Comparison of ENCODE assay signal across 8 mouse cellular contexts in genomic region chr13:22041142-22041536, GRCm38 (mm10). TPM values are rescaled to one million over a fixed set of nuclear protein-coding genes. Genes with fewer than 3 reads are reported as not detected.
DNase-seq lines count a peak whose midpoint lies in the region; ATAC-seq and TF ChIP-seq lines count a peak whose summit lies in the region.
"Not testable (repeated sequence)": the region's sequence is repeated elsewhere in the genome, so short reads cannot be mapped to it uniquely, and the experiment has no call there.

TSS of gene Hist1h4i (minus strand) at chr13:22041362.

- peak within 1 kb of the TSS; percentile 18 to 59; a peak in 3 of 4 replicates for H3K4me3 ChIP-seq in MEL (ENCODE audit: control insufficient read depth in 1 of 2, insufficient read depth in 1 of 2, low read depth in 2 of 2, low read length in 2 of 2)
- H3K4me3 ChIP-seq in layer of hippocampus, adult 2 months = peak within 1 kb of the TSS; percentile 56
- H3K4me3 ChIP-seq in lung, adult 2 months (replicated peaks; ENCODE audit: extremely low read depth, low read depth, low read length) = peak within 1 kb of the TSS; percentile 55
- H3K4me3 ChIP-seq in neural tube, embryonic 15.5 days (replicated peaks) = peak within 1 kb of the TSS; percentile 44

- under 1% methylated on average over 24 of the region's 27 CpGs for WGBS in lung, adult 2 months
- WGBS in neural tube, embryonic 15.5 days = under 1% methylated on average over 25 of the region's 27 CpGs

- H3K9me3 ChIP-seq in MEL (replicated peaks; ENCODE audit: insufficient read depth, low read length); neural tube, embryonic 15.5 days (replicated peaks): not testable (repeated sequence)

- H3K4me1 ChIP-seq in MEL (ENCODE audit: control insufficient read depth in 1 of 2, insufficient read depth in 2 of 2, low read length in 2 of 2); lung, adult 2 months (ENCODE audit: control insufficient read depth, insufficient read depth, low read length): not testable (repeated sequence)
- H3K4me1 ChIP-seq in neural tube, embryonic 15.5 days = peaks cover 31% of the 10 kb centered on the region

- H3K27me3 ChIP-seq in MEL (ENCODE audit: control insufficient read depth in 1 of 2, insufficient read depth in 2 of 2, low read length in 2 of 2); neural tube, embryonic 15.5 days (replicated peaks): not testable (repeated sequence)

- peaks cover 0 to 18% of the 10 kb centered on the region in 2 experiments; a peak in 2 of 4 replicates for H3K36me3 ChIP-seq in MEL (ENCODE audit: control insufficient read depth in 1 of 2, insufficient read depth in 2 of 2, low read length in 2 of 2)
- not testable (repeated sequence) for H3K36me3 ChIP-seq in neural tube, embryonic 15.5 days

- peak within 1 kb of the TSS; percentile 84 for H3K9ac ChIP-seq in MEL (ENCODE audit: control insufficient read depth, low read depth, low read length, poor library complexity, severe bottlenecking)
- H3K9ac ChIP-seq in neural tube, embryonic 15.5 days (replicated peaks) = peak within 1 kb of the TSS; percentile 36

- TF ChIP-seq CTCF in MEL (IDR thresholded peaks at IDR 0.05 in 2 of 3, conservative IDR thresholded peaks at IDR 0.05 in 1 of 3; ENCODE audit: control insufficient read depth in 1 of 3, insufficient read depth in 1 of 3, low read depth in 2 of 3, low read length in 3 of 3, poor library complexity in 1 of 3, severe bottlenecking in 1 of 3); layer of hippocampus, adult 2 months (conservative IDR thresholded peaks at IDR 0.05); lung, adult 2 months (IDR thresholded peaks at IDR 0.05; ENCODE audit: insufficient read depth, low read length): not testable (repeated sequence)

- H3K79me2 ChIP-seq in MEL (ENCODE audit: control insufficient read depth, insufficient read depth, low read length, poor library complexity) = not testable (repeated sequence)

- not testable (repeated sequence) for TF ChIP-seq EP300 in MEL (IDR thresholded peaks at IDR 0.05; ENCODE audit: low read depth in 1 of 2, low read length in 2 of 2)

- TF ChIP-seq POLR2A in MEL (IDR thresholded peaks at IDR 0.05; ENCODE audit: control insufficient read depth in 1 of 2, insufficient read depth in 1 of 2, low read depth in 1 of 2, low read length in 2 of 2, poor library complexity in 1 of 2) = peak; percentile 89 to 96; a peak in 3 of 4 replicates
- peak; percentile 81; the same call in 1 of the 2 replicates for TF ChIP-seq POLR2A in lung, adult 2 months (IDR thresholded peaks at IDR 0.05; ENCODE audit: borderline replicate concordance, extremely low read depth, low read depth, low read length)

- H3K27ac ChIP-seq in MEL (ENCODE audit: control insufficient read depth, low read depth, low read length) = peak within 1 kb of the TSS; percentile 99
- H3K27ac ChIP-seq in layer of hippocampus, adult 2 months = peak within 1 kb of the TSS; percentile 86
- H3K27ac ChIP-seq in neural tube, embryonic 15.5 days (replicated peaks) = peak within 1 kb of the TSS; percentile 82

- DNase-seq in MEL (ENCODE audit: low read depth, low spot score) = peak; percentile 96
- DNase-seq in cerebellum, adult 8-10 months = peak; percentile 97
- peak; percentile 97 for DNase-seq in forelimb bud, embryonic 11.5 days (ENCODE audit: low read depth, low spot score)
- peak; percentile 96 for DNase-seq in heart, postnatal 4 days
- DNase-seq in layer of hippocampus, adult 2 months (ENCODE audit: low spot score in 2 of 2) = peak; percentile 96 to 97
- peak; percentile 91 for DNase-seq in lung, adult 2 months
- DNase-seq in testis, postnatal 10 days (ENCODE audit: low spot score) = peak; percentile 95

- TF ChIP-seq RAD21 in MEL (IDR thresholded peaks at IDR 0.05; ENCODE audit: low read depth, low read length) = not testable (repeated sequence)

- peak; percentile 72 for ATAC-seq in neural tube, embryonic 15.5 days (ENCODE audit: low FRiP score)

- peak within 1 kb of the TSS; percentile 78 for H3K4me2 ChIP-seq in neural tube, embryonic 15.5 days

TF ChIP-seq in MEL, 35 proteins besides CTCF, POLR2A, EP300 and RAD21:
- peak; percentile 73; the same call in 1 of the 2 replicates for TF ChIP-seq UBTF (IDR thresholded peaks at IDR 0.05; ENCODE audit: borderline replicate concordance, insufficient read depth, low read depth, low read length)
- peak; percentile 99 for TF ChIP-seq TBP (IDR thresholded peaks at IDR 0.05; ENCODE audit: low read depth, low read length)
- TF ChIP-seq POLR2AphosphoS5 (IDR thresholded peaks at IDR 0.05; ENCODE audit: borderline replicate concordance, low read depth, low read length) = peak; percentile 98

RNA-seq across cellular contexts. Expression of gene Hist1h4i, which starts in this region (rescaled TPM):
- 1,065 and 1,370 TPM in 2 replicates for total RNA-seq in MEL (2012; rRNA removed)
- 10 to 100 TPM in 1 of 2 experiments, not detected in 1; 10.4 TPM for polyA plus RNA-seq in MEL (2012; ENCODE audit: insufficient read depth in 1 of 2, insufficient read length in 2 of 2, low read depth in 1 of 2, low replicate concordance in 2 of 2, missing spikeins in 1 of 2)
- total RNA-seq in heart, postnatal 4 days (2021) = 100 to 1,000 TPM; 139 to 147 TPM
- 10 to 100 TPM; 64.2 to 71.7 TPM for total RNA-seq in layer of hippocampus, adult 2 months (2021)
- polyA plus RNA-seq in lung, adult 2 months (2012; rRNA removed) = 5.1 and 5.2 TPM in 2 replicates
- polyA plus RNA-seq in neural tube, embryonic 15.5 days (2015; fragmentation: Nextera tagmentation; extraction: Ambion mirVana) = 4.8 and 8.5 TPM in 2 replicates

Comparison
In these comparisons a context has a peak if more than half of its experiments do, and no peak if none do; other contexts are left out.
1. Peak in every context shown above with its lines: DNase-seq, ATAC-seq, H3K4me3 ChIP-seq and H3K27ac ChIP-seq.